Mouse (Mus musculus): ENCODE results near the gene Anks1.

The Anks1 gene

DNA sequence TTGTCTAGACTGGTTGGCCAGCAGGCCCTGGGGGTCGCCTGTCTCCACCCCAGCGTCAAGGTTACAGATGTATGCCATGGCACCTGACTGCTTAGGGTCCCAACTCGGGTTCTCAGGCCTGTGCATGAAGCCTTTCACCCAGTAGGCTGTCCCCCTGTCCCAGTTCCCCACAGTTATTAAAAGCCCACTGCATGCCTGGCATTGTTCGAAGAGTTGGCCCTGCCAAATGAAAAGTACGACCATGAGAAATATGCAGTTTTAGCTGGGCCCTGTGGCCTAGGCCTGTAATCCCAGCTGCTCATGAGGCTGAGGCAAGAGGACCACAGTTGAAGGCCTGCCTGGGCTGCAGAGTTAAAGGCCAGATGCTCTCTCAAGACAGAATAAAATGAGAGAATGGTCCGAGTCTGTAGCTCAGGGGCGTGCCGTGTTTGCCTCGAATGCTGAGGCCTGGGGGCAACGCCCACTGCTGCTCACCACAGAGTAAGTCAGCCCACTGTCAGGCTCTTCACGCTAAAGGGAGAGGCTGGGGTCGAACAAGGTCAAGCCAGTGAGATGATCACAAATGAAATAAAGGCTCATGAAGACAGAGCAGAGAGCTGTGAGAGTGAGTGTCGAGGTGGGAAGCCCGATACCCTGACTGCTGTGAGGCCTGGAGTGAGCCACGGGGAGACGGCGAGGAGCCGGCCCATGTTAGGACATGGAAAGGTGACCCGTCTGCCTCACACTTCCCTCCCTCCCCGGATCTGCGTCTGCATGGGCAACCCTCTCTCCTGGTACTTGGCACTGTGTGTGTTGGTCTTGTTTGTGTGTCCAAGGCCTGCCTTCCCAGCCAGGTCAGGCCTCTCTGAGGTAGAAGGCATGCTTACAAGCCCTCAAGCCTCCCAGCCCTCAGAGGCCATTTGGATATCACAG lies 110.9 kb downstream of the Anks1 start:
- DNase-seq (ENCODE audit: extremely low spot score), result no peak

DNA sequence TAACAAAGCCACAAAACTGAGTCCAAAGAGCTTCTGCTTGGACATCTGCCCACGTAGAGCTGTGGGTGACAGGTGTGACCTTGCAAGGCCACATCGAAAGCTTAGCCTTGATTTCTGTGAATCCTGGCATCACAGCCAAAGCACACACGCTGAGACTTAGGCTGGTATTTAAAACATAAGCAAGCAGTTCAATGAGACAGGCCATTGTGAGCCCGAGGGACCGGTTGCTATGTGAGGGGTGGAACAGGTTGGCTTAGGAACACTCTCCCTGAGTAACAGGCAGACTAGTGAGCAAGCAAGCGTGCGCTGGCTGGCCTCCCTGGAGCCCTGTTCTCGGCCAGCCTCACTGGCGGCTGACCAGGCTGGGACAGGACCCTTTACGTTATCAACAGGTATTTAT lies 112.8 kb downstream of the Anks1 start:
- no peak for DNase-seq (ENCODE audit: extremely low spot score)

DNA sequence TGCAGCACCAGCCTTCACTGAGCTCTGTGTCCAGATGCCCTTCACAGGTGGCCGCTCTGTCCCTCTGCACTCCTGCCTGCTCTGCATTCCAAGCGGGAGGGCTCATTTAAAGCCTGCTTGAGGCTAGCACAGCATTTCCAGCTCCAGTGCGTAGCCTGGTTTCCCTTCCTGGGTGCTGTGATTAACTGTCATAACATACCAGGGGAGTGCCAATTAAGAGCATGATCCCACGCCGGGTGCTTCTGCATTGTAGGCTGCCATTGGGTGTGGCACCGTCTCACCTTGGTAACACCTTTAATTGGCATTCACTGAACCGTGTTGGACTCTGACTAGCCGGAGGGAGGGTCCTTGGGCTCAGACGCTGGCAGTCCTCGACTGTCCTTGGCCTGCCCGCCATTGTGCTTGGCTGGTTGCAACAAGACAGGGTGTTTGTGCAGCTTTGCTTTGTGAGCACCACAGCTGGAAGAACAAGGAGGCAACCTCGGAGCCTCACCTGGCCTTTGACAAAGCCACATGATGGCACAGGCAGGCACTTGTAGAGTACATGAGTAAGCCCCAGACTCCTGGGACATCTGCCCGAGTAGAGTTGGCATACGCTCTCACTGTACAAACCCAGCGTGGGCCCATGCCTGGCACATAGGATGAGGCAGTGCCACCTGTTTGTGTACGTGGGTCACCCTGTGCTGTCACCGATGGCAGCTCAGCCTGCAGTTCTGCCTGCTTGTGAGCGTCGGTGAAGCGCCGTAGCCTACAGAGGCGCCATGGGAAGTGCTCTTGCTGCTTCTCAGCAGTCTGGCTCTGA lies 113.9 kb downstream of the Anks1 start:
- DNase-seq (ENCODE audit: extremely low spot score), result no peak

DNA sequence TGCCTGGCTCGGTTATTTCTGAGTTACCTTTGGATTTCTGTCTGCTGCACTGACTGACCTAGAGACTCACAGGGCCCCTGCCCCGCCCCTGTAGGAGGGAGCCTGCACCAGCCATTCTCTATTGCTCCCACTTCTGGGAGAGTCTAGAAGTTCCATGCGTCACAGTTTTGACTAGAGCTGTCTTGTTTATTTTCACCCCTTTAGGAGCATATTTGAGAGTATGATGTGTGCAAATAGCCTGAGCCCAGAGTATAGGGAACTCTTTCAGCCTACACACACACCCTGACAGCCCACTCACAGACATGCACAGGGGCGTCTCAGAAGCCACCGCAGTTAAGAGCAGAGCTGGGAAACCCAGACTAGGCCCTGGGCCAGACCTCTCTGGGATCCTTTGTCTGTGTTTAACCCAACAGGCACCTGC lies 116.4 kb downstream of the Anks1 start:
- no peak for DNase-seq (ENCODE audit: extremely low spot score)

DNA sequence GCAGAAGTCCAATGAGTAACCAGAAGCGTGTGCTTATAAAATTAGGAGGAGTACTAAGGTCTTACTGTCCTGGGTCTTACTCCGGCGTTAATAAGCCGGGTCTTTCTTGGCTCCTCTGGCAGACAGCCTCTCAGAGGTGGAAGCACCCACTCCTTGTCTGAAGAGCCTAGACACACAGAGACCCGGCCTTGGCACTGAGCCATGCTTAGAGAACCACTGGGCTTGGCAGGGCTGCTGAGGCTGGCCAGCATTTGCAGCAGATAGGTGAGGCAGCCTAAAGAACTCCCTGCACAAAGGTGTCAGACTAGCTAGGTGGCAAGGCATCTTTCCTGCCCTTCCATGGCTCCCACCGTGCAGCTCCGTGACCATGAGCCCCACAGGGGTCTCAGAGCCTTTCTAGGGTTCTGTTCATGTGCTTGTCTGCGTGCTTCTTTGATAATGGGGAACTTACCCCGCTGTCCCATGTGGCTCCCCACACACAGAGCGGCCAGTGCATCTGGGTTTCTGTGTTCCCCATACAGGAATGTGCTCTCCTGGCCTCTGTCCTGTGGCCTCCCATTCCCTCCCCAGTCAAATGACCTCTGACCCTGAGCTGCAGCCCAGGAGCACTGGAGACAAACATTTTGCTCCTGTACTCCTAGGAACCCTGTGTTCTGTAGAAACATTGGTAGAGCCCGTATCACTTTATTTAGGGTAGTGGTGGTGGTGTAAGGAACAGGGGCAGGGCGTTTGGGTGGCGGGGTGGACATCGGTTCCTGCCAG lies 117.2 kb downstream of the Anks1 start:
- DNase-seq (ENCODE audit: extremely low spot score), result no peak

DNA sequence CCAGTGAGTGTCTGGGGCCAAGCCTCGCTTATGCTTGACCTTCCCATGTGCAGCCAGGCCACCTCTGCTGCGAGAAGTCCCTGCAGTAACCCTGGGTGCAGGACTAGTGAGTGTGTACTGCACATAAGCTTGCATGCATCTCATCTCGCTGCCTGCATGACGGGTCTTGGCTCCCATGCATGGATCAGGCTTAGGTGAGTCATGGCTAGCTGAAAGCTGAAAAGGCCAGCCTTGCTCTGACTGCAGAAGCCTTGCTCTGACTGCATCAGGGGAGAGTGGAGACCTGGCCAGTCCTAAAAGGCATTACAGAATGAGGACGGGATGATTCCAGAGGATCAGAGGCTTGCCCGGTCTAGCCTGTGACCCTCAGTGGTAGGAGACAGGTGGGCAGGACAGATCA lies 118.1 kb downstream of the Anks1 start:
- DNase-seq (ENCODE audit: extremely low spot score), result no peak

DNA sequence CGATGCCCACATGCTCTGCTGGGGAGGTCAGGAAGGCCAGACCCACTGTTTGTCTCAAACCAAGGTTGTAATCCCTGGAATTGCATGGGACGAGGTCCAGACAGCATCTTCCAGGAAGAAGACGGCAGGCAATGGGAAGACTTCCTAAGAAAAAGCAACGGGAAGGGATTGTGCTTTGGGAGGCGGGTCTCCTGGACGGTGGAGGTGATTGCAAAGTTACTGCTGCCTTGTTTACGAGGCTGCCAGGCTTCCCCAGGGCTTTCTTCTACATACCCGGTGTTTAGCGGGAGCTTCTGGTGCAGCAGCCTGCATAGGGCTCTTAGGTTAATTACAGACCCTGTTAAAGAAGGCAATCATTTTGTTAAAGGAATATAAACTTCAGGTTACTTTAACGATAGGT lies 119.1 kb downstream of the Anks1 start:
- DNase-seq (ENCODE audit: extremely low spot score), result no peak

DNA sequence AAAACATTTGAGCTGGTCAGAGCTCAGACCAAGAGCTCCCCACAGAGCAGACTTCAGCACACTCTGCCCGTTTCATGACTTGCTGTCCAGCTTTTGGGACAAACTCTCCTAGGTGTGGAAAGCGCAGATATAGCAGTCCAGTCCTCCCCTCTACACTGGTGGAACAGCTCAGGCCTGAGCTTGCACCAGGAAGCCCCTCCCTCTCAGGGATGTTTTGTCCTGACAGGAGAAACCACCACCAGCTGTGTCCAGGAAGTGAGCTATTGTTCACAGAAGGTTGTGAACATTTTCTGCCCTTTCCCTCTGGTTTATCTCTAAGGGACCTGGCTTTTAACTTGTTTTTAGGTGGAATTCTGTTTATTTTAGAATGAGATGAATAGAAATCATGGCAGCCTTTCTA lies 120.2 kb downstream of the Anks1 start:
- DNase-seq (ENCODE audit: extremely low spot score), result no peak

DNA sequence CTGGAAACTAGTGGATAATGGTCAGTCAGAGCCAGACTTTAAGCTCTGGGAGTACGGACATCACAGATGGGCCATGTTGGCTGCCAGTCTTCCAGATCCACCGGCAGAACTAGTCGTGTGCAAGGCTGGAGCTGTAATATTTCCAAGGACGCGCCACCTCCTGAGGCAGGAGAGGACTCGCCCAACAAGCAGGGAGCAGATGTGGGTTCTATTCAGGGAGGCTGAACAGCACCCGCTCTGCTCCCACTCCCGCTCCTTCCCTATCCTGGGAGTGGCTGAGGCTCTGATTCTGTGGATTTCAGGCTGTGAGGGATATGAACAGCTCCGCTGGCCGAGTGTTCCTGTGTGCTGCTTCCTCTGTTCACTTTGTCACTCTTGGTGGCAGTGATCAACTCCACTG lies 121.3 kb downstream of the Anks1 start:
- no peak for DNase-seq (ENCODE audit: extremely low spot score)

DNA sequence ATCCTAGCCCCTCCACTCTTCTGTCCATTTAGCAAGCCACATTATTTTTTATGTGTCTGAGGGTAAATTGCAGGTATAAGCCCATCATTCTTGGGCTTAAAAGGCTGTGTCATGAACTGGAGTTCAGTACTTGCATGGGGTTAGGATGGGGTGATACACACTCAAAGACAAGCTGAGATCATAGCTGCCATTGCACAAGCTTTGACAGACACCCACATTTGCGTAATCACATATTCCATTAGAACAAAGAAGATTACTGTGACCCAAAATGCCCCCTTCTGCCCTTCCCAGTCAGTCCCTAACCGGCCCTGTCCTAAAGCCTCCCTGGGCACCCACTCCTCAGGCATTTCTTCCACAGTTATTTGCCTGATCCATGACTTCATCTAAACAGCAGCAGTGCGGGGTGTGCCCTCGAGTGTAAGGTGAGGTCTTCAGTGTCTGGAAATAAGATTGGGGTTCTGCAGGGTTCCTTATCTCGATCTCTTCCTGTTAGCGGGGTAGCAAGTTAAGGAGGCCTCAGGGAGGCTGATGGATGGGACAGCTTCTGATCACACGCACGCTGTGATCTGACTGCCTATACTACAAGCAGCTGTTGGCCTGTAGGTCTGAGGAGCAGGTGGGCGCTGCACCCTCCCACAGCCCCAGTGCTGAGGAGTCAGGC lies 122.3 kb downstream of the Anks1 start:
- DNase-seq (ENCODE audit: extremely low spot score), result no peak

DNA sequence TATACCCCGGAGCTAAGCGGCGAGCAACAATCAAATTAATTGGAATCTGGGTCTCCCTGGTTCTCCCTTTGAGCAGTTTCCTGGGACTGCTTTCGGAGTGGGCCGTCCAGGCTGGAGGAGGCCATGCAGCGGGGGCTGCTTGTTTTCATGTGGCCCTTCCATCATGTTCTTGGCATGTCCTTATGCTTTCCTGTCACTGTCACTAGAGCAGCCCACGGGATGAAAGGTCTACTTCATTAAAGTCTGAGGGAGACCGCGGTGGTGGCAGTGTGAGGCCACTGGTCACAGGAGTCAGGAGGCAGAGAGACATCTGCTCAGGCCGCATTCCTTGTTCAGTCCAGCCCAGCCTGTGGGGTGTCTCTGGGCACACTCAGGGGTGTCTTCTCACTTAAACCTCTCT lies 123.1 kb downstream of the Anks1 start:
- no peak for DNase-seq (ENCODE audit: extremely low spot score)

DNA sequence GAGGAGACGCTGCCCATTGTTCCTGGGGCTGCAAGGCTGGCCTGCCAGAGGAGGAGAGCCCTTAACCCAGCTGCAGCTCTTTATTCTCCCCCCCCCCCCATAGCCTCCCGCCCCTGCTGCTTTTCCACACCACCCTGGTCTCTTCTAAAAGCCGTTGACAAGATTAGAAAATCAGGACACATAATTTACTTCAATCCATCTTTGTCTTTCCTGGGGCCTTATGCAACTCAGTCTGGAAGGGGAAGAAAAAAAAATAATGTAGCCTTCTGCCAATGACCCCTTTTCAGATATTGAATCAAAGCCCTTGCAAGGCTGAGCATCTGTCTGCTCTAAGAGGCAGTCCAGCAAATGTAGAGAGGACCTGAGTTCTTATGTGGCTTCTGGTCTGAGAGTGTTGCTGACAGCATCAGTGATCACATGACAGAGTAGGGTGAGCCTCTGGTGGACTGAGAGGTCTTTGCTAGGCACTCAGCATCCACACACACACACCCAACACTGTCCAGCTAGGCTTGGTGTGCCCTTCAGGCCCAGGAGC lies 124.0 kb downstream of the Anks1 start:
- no peak for DNase-seq (ENCODE audit: extremely low spot score)

DNA sequence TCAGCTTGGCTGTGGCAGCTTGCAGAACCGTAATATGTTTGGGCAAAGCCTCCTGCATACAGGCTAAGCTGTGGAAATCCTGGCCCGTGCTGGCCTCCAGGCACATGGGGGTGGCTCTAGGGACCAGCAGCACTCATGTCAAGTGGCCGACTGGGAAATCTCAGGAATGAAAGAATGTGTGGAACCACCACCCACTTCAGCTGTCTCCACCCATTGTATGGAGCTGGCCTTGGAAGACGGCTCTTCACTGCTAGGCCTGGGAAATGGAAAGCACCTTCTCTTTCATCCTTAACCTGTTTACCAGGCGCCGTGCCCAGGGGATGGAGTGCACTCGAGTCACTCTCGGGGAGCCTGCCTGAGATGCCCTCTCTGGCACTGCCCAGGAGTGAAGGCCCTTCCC lies 125.9 kb downstream of the Anks1 start:
- no peak for DNase-seq (ENCODE audit: extremely low spot score)

DNA sequence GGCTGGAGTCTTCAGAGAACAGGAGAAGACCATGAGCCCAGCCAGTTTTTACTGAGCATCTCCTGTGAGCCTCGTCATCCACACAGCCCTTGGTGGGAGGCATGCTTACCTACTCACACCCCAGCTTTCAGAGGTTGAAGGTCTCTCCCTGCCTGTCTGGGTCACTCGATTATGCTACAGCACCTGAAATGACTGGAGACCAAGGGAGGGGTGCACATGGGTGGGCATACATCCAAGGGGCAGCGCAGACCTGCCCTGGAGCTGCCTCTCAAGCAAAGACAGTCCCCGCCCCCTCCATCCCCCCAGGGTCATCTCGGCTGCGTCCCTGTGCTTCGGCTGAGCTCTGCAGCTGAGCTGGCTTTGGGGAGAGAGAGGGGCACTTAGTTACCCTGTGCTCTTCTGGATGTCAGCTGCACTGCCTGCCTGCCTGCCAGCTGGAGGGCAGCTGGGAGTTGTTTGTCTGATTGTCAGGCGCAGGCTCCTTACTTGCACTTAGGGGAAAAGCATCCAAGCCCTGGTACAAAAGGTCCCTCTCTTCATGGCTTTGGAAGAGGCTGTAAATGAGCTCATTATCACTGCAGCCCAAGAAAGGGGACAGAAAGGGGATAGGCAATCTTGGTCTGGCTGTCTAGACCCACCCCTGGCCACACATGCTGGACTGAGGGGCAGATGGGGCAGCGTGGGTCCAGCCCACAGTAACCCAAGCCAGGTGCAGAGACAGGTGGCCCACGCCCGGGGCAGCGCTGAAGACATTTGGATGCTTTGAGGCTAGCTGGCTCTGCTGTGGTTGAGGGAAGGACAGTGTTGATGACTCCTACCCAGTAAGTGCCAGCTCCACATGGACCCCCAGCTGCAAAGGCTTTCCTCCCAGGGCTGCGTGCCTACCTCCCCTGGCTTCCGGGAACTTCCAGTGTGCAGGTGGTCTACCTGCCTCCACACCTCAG lies 128.0 kb downstream of the Anks1 start:
- no peak for DNase-seq (ENCODE audit: extremely low spot score)

DNA sequence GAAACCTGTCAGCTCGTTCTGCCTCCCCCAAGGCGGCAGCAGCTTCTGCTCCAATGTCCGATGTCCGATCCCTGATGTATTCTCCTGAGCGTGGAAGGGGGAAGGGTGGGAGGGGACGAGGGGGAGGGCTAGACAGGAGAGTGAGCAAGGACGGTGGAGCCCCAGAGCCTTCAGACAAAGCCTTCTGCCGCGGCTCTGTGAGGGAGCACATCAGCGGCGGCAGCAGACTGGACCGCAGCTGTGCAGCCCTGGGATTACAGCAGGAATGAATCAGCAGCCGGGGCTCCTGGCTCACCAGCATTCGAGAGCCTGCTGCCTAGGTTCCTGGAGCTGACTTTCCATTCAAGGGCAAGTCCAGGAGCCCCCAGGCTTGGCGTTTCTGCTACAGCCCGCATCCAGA lies 131.5 kb downstream of the Anks1 start:
- DNase-seq (ENCODE audit: extremely low spot score), result peak; percentile 39

DNA sequence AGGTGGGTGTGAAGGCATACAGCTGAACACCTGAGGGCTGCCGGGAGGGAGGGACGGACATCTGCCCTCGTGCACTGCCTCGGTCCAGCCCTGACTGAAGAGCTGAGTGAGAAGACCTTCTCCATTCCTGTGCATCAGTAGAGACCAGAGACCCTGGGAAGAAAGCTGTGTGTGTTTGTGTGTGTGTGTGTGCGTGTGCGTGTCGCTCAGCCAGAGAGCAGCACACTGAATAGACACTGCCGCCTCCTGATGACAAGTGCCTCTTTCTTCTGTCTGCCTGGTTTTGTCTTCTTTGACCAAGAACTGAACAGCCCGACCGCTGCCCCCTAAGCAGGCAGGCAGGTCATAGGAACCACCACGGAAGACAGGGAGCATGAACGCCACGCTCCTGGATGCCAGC lies 132.2 kb downstream of the Anks1 start:
- DNase-seq (ENCODE audit: extremely low spot score), result no peak

DNA sequence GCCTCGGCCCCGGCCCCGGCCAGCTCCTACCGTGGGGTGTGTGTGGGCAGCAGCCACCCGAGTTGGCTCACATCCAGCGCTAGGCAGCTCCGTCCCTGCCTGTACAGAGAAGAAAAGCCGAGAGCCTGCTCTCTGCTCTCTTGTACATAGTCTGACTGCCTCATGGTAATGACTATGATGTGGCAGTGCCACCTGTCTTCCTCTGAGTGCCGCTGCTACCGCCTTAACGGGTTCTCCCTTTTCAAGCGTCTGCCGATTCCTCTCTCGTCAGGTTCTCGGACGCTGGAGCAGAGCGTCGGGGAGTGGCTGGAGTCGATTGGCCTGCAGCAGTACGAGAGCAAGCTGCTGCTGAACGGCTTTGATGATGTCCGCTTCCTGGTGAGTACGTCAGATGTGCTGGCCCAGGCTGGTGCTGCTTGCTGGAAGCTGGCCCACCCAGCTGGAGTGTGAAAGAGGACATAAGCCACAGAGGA lies 133.2 kb downstream of the Anks1 start:
- DNase-seq (ENCODE audit: extremely low spot score), result no peak

DNA sequence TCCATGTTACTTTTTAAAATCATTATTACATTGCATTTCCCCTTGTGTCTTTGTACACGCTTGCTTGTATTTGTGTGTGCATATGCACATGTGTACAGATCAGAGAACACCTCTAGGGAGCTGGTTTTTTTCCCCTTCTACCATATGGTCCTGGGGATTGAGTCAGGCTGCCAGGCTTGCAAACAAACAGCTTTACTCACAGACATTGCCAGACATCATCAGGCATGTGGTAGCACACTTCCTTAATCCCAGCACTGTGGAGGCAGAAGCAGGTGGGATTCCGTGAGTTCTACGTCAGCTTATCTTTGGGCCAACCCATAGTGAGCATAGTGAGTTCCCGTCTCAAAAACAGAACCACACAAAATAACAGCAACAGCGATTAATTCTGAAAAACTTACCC lies 137.9 kb downstream of the Anks1 start:
- no peak for DNase-seq (ENCODE audit: extremely low spot score)

DNA sequence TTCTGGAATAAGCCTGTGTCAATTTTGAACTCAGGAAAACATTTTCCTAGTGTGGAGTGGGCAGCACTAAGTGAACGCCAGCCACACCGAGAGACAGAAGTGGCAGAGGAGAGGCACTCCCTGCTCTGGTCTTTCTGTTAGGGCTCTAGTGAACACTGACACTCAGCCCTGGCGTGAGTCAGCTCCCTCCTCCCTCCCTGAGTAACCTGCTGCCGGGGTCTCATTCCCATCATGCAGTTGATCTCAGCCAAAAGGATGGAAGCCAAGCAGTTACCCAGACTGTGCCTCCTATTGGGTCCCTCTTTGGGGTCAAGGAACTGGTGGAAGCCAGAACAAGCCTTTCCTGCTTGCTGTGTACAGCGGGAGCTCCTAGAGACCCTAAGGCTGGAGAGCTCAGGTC lies 138.4 kb downstream of the Anks1 start:
- DNase-seq (ENCODE audit: extremely low spot score), result no peak

DNA sequence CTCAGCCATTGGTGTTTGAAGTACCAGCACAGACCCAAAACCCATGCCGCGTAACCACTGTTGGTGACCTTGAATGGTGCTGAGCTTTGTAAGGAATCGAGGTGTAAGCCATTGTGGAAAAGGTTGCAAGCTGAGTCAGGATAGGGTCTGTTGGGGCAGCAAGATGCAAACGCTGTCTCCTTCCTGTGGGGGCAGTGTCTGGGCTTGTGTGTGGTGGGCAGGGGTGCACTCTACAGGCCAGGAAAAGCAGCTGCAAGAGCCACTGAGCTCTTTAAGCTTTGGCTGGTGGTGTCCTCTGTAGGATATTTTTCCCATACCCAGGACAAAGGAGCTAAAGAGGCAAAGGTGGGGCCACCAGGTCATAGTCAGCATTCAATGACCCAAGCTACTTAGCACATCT lies 139.3 kb downstream of the Anks1 start:
- peak; percentile 58 for DNase-seq (ENCODE audit: extremely low spot score)
